Mouse (Mus musculus) megakaryocyte, embryonic 14.5 days (primary cell): ENCODE data around the gene Fam186b.
"Not testable (repeated sequence)": the region's sequence is repeated elsewhere in the genome, so short reads cannot be mapped to it uniquely, and the experiment has no call there.

Experiments
- FLI1 ChIP-seq: IDR thresholded peaks from 2 replicates; pipeline ENCODE4 v1.6.1; 2012; ENCODE audit warnings: low read length, inconsistent platforms, mixed read lengths
- GATA1 ChIP-seq: IDR thresholded peaks from 3 replicates; pipeline ENCODE4 v1.6.1; 2012; ENCODE audit warnings: mixed read lengths, low read length, inconsistent platforms, borderline replicate concordance

GRCm38 (mm10) chr15:99253175-99253479 lies 42.6 kb downstream of the Fam186b start:
- TF ChIP-seq GATA1, FLI1: not testable (repeated sequence)
